Mouse (Mus musculus): ENCODE results near the gene Itga9. TPM values are rescaled to one million over a fixed set of nuclear protein-coding genes. Genes with fewer than 3 reads are reported as not detected.

Gene Itga9
- polyA plus RNA-seq, 1 experiment = 6.2 TPM

DNA sequence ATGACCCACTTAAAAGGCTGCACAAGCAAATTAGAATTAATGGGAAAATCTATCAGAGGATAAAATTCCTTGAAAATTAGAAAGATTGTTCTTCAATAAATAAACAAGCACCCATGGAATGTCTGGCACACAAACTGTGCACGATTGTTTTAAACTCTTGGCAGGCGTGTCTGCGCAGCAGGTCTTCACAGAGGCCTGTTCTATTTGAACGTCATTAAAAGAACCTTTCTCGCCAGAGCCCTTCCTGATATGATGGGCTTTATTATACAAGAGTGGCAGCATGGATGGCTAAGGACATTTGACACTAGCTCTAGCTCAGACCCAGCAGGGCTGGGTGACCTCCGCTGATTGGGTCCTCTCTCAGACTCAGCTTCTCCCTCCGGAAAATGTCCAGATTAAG, 192.6 kb downstream of the Itga9 start:
- Histone ChIP-seq H3K36me3 (ENCODE audit: control insufficient read depth, insufficient read depth, low read length) (no peaks in the 10 kb centered on the region), H3K27ac (ENCODE audit: control insufficient read depth, insufficient read depth, low read depth, low read length) (peak overlapping the region; percentile 62), H3K27me3 (ENCODE audit: control insufficient read depth, insufficient read depth, low read length) (no peaks in the 10 kb centered on the region), H3K4me3 (ENCODE audit: control insufficient read depth, low read depth, low read length) (no peak overlapping the region), H3K4me1 (ENCODE audit: control insufficient read depth, insufficient read depth, low read length) (no peaks in the 10 kb centered on the region; the same call in 1 of the 2 replicates)
- TF ChIP-seq CTCF (IDR thresholded peaks at IDR 0.05; ENCODE audit: control insufficient read depth, insufficient read depth, insufficient replicate concordance, low read depth, low read length) (no peak), POLR2A (IDR thresholded peaks at IDR 0.05; ENCODE audit: control insufficient read depth, low read depth, low read length) (no peak)

DNA sequence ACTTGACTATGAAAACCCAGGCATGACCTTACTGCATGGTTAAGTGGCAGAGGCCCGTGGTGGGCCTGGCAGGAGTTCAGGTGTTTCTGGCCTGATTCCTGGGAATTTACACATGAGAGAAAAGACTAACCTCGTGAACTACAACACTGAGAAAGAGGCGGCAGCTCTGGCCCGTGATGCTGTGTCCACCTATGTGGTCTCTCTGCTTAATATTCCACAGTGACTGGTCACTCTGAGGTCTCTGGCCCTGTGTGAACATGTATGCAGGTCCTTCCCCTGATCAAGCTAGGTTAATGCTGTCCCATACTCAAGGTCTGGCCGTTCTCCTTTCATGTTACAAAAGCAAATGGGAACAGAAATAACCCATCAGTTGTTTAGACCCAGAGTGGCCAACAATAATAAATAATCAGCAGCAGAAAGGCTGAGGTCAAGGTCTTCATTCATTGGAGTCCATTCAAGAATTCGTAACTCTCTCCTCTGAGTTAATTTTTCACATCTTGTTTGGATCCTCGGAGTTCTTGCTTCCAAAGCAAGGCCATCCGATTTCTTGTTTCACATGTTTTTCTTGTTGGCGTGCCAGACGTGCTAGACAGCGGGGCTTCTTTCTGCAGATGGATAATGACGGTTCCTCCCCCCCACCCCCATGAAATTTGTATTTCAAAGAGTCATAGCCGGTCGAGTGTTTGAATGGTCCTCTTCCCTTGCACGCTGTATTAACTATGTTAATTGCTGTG, 194.9 kb downstream of the Itga9 start:
- Histone ChIP-seq H3K4me1 (ENCODE audit: control insufficient read depth, insufficient read depth, low read length) (no peaks in the 10 kb centered on the region; the same call in 1 of the 2 replicates), H3K27me3 (ENCODE audit: control insufficient read depth, insufficient read depth, low read length) (no peaks in the 10 kb centered on the region), H3K4me3 (ENCODE audit: control insufficient read depth, low read depth, low read length) (no peak overlapping the region), H3K36me3 (ENCODE audit: control insufficient read depth, insufficient read depth, low read length) (no peaks in the 10 kb centered on the region), H3K27ac (ENCODE audit: control insufficient read depth, insufficient read depth, low read depth, low read length) (peak overlapping the region; percentile 78)
- no peak for TF ChIP-seq CTCF (IDR thresholded peaks at IDR 0.05; ENCODE audit: control insufficient read depth, insufficient read depth, insufficient replicate concordance, low read depth, low read length)
- no peak for TF ChIP-seq POLR2A (IDR thresholded peaks at IDR 0.05; ENCODE audit: control insufficient read depth, low read depth, low read length)

DNA sequence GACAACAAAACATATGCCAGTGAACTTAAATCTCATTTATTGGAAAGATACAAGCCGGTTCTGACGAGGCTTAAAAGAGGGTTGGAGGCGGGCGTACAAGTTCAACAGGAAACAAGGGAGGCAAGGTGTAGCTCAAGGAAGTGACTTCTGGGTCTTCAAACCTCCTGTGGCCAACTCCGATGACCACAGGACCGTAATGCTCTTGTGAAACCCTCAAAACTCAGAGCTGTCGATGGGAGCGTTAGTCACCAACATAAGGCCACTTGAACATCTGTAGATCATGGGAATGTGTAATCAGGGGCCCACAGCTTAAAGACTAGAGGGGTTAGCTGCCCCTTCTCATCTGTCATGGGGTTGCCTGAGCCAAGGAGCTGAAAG, 195.4 kb downstream of the Itga9 start:
- Histone ChIP-seq H3K4me3 (ENCODE audit: control insufficient read depth, low read depth, low read length) (no peak overlapping the region), H3K36me3 (ENCODE audit: control insufficient read depth, insufficient read depth, low read length) (no peaks in the 10 kb centered on the region), H3K4me1 (ENCODE audit: control insufficient read depth, insufficient read depth, low read length) (no peaks in the 10 kb centered on the region; the same call in 1 of the 2 replicates), H3K27ac (ENCODE audit: control insufficient read depth, insufficient read depth, low read depth, low read length) (peak overlapping the region; percentile 40), H3K27me3 (ENCODE audit: control insufficient read depth, insufficient read depth, low read length) (no peaks in the 10 kb centered on the region)
- no peak for TF ChIP-seq CTCF (IDR thresholded peaks at IDR 0.05; ENCODE audit: control insufficient read depth, insufficient read depth, insufficient replicate concordance, low read depth, low read length)
- TF ChIP-seq POLR2A (IDR thresholded peaks at IDR 0.05; ENCODE audit: control insufficient read depth, low read depth, low read length) = no peak

DNA sequence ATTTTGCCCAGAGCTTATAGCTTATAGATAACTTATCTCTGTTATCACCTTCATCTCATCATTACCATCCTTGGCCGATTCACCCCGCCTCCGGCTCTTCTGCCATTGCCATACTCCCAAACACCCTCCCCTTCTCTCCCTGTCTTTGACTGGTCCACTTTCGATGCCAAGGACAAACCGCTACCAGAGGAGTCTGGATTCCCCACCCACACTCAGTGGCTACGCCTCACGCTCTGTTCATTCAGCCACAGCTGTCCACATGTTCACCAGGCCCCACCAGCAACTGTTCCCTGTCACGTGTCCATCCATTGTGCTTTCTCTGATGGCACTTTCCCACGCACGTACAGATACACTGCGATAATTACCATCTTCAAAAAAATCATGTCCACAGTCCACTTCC, 195.9 kb downstream of the Itga9 start:
- Histone ChIP-seq H3K36me3 (ENCODE audit: control insufficient read depth, insufficient read depth, low read length) (no peaks in the 10 kb centered on the region), H3K4me3 (ENCODE audit: control insufficient read depth, low read depth, low read length) (no peak overlapping the region), H3K4me1 (ENCODE audit: control insufficient read depth, insufficient read depth, low read length) (no peaks in the 10 kb centered on the region; the same call in 1 of the 2 replicates), H3K27me3 (ENCODE audit: control insufficient read depth, insufficient read depth, low read length) (no peaks in the 10 kb centered on the region), H3K27ac (ENCODE audit: control insufficient read depth, insufficient read depth, low read depth, low read length) (peak overlapping the region; percentile 40)
- no peak for TF ChIP-seq CTCF (IDR thresholded peaks at IDR 0.05; ENCODE audit: control insufficient read depth, insufficient read depth, insufficient replicate concordance, low read depth, low read length)
- no peak for TF ChIP-seq POLR2A (IDR thresholded peaks at IDR 0.05; ENCODE audit: control insufficient read depth, low read depth, low read length)

- Histone ChIP-seq H3K27me3 (ENCODE audit: control insufficient read depth, insufficient read depth, low read length) (no peaks in the 10 kb centered on the region), H3K36me3 (ENCODE audit: control insufficient read depth, insufficient read depth, low read length) (no peaks in the 10 kb centered on the region)
- TF ChIP-seq POLR2A (IDR thresholded peaks at IDR 0.05; ENCODE audit: control insufficient read depth, low read depth, low read length) (no peak), CTCF (IDR thresholded peaks at IDR 0.05; ENCODE audit: control insufficient read depth, insufficient read depth, insufficient replicate concordance, low read depth, low read length) (no peak)
Observed at GRCm38 (mm10) chr9:118805740-118806139, 199.2 kb downstream of the Itga9 start.

GRCm38 (mm10) chr9:118807669-118808068, 201.2 kb downstream of the Itga9 start:
- Histone ChIP-seq H3K4me3 (ENCODE audit: control insufficient read depth, low read depth, low read length) (no peak overlapping the region), H3K27me3 (ENCODE audit: control insufficient read depth, insufficient read depth, low read length) (no peaks in the 10 kb centered on the region), H3K36me3 (ENCODE audit: control insufficient read depth, insufficient read depth, low read length) (no peaks in the 10 kb centered on the region), H3K27ac (ENCODE audit: control insufficient read depth, insufficient read depth, low read depth, low read length) (no peak overlapping the region), H3K4me1 (ENCODE audit: control insufficient read depth, insufficient read depth, low read length) (no peaks in the 10 kb centered on the region)
- TF ChIP-seq POLR2A (IDR thresholded peaks at IDR 0.05; ENCODE audit: control insufficient read depth, low read depth, low read length) = no peak
- no peak for TF ChIP-seq CTCF (IDR thresholded peaks at IDR 0.05; ENCODE audit: control insufficient read depth, insufficient read depth, insufficient replicate concordance, low read depth, low read length)

More at GRCm38 (mm10) chr9:118805740-118806139, 199.2 kb downstream of the Itga9 start:
- Histone ChIP-seq H3K4me1 (ENCODE audit: control insufficient read depth, insufficient read depth, low read length) (no peaks in the 10 kb centered on the region; the same call in 1 of the 2 replicates), H3K27ac (ENCODE audit: control insufficient read depth, insufficient read depth, low read depth, low read length) (no peak overlapping the region), H3K4me3 (ENCODE audit: control insufficient read depth, low read depth, low read length) (no peak overlapping the region)

- H3K36me3 ChIP-seq (ENCODE audit: control insufficient read depth, insufficient read depth, low read length) = no peaks in the 10 kb centered on the region
- no peaks in the 10 kb centered on the region for H3K27me3 ChIP-seq (ENCODE audit: control insufficient read depth, insufficient read depth, low read length)
- no peak overlapping the region for H3K27ac ChIP-seq (ENCODE audit: control insufficient read depth, insufficient read depth, low read depth, low read length)
- H3K4me1 ChIP-seq (ENCODE audit: control insufficient read depth, insufficient read depth, low read length) = no peaks in the 10 kb centered on the region
- TF ChIP-seq POLR2A (IDR thresholded peaks at IDR 0.05; ENCODE audit: control insufficient read depth, low read depth, low read length) (no peak), CTCF (IDR thresholded peaks at IDR 0.05; ENCODE audit: control insufficient read depth, insufficient read depth, insufficient replicate concordance, low read depth, low read length) (no peak)
- no peak overlapping the region for H3K4me3 ChIP-seq (ENCODE audit: control insufficient read depth, low read depth, low read length)
Observed at GRCm38 (mm10) chr9:118812221-118812620, 205.7 kb downstream of the Itga9 start.
